Mouse (Mus musculus): ENCODE data around the gene Gm20388.

- TF ChIP-seq CTCF (IDR thresholded peaks at IDR 0.05; ENCODE audit: low read depth, low read length): no peak
- no peak for TF ChIP-seq POLR2A (IDR thresholded peaks at IDR 0.05; ENCODE audit: insufficient read depth, low read length)
- TF ChIP-seq EP300 (IDR thresholded peaks at IDR 0.05; ENCODE audit: insufficient read depth, low read depth, low read length): no peak
These were observed 1432.3 kb downstream of the Gm20388 start for GRCm38 (mm10) chr8:121342931-121343330.

Measured in ES-Bruce4 (cell line).